Mouse (Mus musculus) lung, embryonic 15.5 days (tissue): Measurements from ENCODE around the gene Brca2. TPM values are rescaled to one million over a fixed set of nuclear protein-coding genes. Genes with fewer than 3 reads are reported as not detected.

Experiments
- polyA plus RNA-seq: library from polyadenylated mRNA; unstranded; fragments of >200 nt; fragmentation: Nextera tagmentation; extraction: Ambion mirVana; gene quantifications from 2 replicates; pipeline ENCODE4 v1.2.1, GENCODE M21; 2015

Brca2 gene
- polyA plus RNA-seq, 1 experiment from 2014 or later = 29.2 TPM

Other genes starting within 250 kb of the Brca2 start
- gene Zar1l, start 4.5 kb upstream of the Brca2 start, polyA plus RNA-seq = not detected in 2 replicates
- 4.7 and 5.8 TPM in 2 replicates for gene N4bp2l1, start 74.6 kb downstream of the Brca2 start, polyA plus RNA-seq
- gene N4bp2l2, start 143.6 kb downstream of the Brca2 start, polyA plus RNA-seq = 34.1 and 39.6 TPM in 2 replicates
- gene Pds5b, start 151.1 kb downstream of the Brca2 start, polyA plus RNA-seq = 31.8 and 34.2 TPM in 2 replicates